Mouse (Mus musculus): Measurements from ENCODE around the gene Iqgap1.

Gene Iqgap1

DNA sequence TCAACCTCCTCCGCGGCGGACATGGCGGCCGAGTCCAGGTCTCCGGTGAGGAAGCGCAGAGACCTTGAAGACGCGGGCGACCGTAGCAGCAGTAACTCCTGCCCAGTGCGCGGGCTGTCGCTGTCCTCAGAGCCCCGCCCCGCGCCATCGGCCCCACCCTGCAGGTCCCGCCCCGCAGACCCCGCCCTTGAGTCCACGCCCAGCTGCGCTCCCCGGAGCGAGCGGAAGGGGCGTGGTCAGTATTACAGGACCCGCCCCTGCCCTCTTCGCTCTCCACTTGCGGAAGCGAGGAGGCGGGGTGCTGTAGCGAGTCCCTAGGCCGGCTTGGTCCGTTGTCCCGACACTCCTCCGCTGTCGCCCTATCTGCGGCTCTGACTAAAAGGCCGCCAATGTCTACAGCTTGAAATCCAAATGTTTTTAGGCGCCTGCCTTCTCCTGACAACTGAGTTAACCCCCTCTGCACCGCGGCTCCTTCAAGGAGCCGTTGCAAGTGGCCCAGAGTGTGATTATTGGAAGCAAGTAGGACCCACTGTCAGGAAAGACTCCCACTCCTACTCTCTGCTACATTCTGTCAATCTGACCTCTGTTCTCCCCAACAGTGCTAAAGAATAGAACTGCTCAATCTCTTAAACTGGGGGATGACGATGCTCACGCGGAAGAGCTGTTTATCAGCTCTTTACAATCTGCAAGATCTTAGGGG, 22.5 kb downstream of the Iqgap1 start:
- DNase-seq (ENCODE audit: low read depth, low spot score), result peak; percentile 91

DNA sequence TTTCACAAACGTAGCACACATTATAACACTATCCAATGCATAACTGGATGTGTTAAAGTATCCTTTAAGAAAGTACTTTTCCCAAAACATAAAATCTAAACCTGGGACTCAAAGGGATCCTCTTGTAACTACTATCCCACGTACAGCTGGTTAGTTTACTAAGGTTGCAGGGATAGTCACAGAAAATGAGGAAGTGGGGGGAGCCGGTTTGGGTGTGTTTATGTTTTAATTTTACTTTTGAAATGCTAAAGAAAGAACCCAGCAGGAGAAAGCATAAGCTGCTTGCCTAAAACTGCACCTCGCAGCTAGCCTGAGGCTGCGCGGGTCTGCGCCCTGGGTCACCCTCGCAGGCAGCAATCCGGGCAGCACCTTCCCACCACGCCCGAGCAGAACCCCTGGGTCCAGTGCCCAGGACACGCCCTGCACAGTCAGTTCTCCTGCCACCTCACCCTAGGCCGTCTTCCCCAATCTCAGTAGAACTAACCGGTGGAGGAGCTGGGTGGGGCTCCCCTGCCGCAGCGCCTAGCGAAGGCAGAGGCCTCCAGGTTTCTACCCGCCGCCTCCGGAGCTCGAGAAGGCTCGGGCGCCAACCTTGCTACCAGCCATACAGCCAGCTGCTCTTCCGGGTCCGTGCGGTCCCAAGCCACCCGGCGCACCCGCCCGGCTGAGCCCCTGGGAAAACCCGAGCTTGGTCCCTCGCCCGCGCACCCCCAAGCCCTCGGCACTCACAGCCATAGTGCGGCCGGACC, 23.2 kb downstream of the Iqgap1 start:
- no peak for DNase-seq (ENCODE audit: low read depth, low spot score)

DNA sequence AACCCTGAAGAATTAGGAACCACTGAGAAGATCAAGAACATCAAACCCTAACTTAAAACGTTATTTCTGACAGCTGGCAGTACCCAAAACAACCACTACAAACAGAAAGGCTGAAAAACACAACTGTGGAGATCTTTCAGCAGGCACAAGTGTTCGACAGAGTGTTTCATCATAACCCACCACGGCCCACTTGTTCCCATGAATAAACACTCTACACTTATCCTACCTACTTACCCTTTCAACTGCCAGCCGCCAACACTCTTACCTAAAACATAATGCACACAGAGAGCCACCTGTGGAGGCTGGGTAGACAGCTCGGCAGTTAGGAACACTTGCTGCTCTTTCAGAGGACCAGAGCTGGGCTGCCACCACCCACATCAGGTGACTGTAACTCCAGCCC, 26.5 kb downstream of the Iqgap1 start:
- DNase-seq (ENCODE audit: low read depth, low spot score), result no peak

DNA sequence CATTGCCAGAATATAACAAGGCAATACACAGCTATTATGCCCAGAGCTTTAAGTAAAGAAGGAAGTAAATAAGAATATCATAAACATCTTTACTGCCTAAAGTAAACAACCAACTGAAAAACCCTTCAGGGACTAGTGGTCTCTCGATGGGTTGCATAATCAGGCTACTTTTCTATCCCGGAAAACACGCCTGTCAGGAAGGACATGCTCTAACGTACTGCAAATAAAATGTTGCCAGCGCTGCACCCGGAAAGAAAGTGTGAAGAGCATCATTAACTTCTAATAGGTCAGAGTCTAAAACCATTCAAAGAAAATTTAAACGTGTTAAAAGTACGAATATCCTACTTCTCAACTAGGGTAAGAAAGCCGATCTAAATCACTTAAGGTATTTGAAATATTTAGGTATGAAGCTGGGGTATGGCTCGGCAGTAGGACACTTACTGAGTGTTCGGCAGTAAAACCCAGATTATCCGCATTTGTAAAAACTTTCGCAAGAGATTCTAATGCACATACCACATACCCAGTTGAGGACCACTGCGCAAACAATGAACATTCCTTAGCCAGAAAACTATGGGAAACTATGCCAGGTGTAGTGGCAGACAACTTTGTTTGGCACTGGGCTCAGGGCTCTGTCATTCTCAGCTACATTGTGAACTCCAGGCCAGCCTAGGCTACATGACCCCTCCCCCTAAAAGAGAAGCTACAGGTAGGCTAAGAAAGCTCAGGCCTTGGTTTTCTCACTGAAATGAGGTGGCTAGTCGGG, 28.8 kb downstream of the Iqgap1 start:
- no peak for DNase-seq (ENCODE audit: low read depth, low spot score)

DNA sequence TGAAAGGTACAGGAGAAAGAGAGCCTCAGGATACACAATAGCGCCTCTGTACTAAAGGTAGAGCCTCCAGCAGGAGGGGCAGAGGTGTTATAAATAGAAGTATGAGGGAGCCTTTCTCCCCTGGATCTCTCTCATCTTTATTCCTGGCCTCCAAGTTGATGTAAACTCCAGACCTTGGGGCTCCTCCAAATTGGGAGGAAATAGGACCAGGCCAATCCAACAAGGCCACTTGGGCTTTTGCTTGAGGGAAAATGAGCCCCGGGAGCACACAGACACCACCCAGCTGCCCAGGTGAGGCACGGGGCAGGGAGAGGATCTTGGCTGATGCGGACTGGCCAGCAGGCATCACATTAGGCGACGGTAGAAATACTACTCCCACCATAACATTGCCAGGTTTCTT, 29.5 kb downstream of the Iqgap1 start:
- no peak for DNase-seq (ENCODE audit: low read depth, low spot score)

DNA sequence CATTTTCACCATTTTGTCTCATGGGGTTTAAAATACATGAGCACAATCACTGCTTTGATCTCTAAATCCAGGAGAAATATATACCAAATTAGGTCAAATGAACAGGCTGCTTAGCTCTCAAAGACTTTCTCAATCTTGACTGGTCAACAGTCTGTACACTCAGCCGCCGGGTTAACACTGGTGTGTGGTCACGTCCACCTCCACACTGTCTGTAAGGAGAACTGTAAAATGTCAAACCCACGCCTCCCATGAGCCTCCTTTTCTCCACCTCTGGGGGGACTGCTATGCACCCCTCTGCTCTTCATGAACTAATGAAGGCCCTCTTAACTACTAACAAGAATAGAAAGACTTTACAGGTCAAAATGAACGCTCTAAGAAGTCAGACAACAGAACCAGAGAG, 36.2 kb downstream of the Iqgap1 start:
- no peak for DNase-seq (ENCODE audit: low read depth, low spot score)

DNA sequence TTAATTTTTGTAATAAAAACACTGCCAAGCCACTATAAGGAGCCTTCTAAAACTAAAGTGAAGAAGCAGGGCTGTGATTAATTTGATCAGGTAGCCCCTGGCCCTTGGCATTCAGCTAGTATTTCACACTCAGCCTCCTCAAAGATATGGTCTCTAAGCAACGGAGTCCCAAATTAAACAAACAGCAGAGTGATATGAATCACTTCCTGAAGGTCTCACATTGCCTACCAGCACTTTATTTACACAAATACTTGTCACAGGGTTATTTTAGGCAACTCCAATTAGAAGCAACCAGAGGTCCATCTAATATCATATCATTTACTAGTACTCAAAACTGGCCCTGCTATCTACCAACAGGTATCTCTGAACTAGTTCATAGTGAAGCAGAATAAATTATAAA, 36.7 kb downstream of the Iqgap1 start:
- DNase-seq (ENCODE audit: low read depth, low spot score), result no peak

DNA sequence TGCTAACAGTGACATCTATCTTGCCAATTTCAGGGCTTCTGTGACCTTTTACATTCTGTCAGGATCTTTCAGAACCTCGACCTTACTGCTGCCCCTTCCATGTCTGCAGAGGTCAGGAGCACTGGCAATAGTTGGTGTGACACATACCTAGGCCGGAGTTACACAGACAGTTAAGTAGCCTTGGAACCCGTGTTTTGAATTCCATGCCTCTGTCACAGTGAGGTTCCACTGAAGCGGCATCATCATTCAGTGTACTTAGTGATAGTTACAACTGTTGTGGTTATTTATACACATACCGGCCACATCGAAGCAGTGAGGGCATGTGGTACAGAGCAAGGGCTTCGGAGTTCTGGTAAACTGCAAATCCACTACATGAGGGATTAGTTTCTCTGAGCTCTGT, 37.8 kb downstream of the Iqgap1 start:
- DNase-seq (ENCODE audit: low read depth, low spot score), result no peak

DNA sequence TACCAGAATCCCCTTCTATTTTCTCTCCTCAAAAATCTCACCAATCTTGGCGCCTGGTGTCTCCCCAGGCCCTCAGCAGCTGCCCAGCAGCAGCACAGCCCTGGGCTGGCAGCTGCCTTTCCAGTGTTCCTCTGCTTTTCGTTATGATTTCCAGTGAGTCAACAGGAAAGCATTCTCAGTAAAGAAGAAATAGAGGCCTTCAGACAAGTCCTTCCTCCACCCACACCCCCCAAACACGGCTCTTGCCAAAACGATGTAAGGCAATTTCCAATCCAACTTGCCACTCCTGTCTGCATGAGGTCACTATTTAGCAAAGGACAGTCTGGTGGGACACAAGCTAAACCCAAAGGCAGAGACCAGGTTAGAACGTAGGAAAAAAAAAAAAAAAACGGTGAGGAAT, 39.0 kb downstream of the Iqgap1 start:
- DNase-seq (ENCODE audit: low read depth, low spot score), result no peak

DNA sequence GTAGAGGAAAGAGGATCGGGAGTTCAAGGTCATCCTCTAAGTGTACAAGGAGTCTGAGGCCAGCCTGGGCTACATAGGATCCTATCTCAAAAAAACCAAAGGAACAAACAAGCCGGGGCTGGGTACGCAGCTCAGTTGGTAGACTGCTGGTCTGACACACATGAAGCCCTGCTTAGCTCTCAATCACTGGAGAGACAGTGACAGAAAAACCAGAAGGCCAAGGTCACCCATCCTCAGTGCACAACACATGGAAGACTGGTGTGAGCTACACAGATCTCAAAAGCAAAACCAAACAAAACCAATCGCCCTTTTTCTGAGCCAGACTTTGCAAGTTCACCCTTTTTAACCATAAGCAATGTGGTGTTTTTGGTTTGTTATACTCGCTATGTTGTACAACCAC, 41.9 kb downstream of the Iqgap1 start:
- no peak for DNase-seq (ENCODE audit: low read depth, low spot score)

DNA sequence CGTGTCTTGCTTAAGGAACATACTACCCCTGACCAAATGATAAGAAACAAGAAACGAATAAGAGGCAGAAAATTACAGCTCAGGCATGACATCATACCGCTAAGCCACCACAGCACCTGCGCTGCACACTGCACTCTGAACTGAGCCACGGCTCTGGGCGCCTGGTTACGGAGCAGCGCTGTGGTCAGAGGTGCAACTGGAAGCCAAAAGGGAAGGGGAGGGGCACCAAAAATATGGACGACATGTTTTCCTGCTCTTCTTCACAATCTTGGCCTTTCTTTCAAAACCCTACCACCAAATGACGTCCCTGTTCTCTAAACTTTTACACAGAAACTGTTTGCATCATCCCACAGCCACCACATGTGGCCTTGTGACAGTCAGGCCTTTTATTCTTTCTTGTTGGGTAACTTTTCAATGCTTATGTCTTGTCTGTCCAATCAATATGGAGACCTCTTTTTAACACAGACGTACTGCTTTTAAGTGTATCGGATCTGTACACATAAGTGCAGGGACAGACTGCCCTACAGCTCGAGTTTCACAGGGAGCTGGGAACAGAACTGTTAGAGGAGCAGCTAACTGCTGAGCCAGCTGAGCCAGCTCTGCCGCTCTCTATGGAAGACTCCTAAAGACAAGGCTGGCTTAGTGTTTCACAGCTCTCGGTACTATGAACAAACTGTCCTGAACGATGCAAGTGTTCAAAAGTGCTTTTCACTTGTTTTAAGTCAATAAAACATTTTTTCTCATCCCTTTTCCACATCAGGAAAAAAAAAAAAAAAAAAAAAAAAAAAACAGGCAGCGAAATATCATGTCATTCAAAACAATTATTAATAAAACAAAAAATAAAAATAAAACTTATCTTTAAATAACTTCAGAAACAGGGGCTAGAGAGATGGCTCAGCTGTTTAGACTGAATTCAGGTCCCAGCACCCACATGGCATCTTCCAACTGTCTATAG, 43.3 kb downstream of the Iqgap1 start:
- no peak for DNase-seq (ENCODE audit: low read depth, low spot score)

DNA sequence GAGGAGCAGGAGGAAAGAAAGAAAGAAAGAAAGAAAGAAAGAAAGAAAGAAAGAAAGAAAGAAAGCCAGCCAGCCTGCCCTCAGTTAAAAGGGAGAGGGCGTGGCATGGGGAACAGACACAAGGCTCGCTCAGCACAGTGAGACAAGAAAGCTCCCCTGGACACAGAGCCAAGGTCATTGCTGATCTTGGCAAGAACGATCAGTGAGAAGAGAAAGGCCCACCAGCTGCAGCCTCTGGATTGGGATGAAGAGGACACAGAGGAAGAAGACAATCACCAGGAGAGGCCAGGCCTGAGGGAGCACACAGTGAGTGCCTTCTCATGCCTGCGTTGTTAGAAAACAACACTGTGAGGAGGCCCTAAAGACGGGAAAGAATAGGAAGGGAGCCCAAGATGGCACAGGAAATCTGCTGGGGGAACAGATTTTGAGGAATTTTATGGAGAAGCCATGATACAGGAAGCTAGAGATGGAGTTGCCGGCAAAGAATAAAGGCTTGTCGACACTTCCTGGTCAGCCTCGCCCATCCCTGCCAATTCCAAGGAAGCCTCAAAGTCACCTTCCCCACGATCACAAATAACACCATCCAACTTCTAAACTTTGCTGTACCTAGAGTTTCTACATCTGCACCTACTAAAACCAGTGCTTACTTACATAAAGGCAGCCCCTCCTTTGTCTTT, 44.2 kb downstream of the Iqgap1 start:
- DNase-seq (ENCODE audit: low read depth, low spot score), result no peak

DNA sequence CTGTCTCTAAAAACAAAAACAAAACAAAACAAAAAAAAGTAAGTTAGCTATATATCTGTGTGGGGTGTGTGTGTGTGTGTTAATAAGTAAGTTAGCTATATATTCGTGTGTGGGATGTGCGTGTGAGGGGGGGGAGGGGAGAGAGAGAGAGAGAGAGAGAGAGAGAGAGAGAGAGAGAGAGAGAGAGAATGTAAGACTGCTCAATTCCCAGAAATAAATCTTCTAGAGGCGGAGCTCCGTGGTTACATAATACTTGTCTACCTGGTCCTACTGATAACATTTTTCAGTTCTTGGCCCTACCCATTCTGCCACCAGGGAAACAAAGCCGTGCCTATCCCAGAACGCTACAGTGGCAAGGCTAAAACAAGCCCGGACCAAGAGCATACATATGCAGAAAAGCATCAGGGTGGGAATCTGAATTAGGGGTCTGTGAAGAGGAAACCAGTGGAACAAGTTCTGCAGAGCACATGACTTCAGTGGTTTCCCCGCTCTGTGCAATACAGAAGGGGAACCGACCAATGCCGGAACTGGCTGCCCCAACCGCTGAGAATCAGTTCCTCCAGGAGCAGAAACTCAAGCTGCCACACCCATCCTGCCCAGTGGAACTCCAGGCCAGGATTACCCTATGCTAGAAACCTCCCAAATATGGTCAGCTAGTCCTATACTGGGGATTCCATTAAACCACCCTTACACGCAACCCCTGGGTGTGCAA, 46.7 kb downstream of the Iqgap1 start:
- DNase-seq (ENCODE audit: low read depth, low spot score), result no peak

DNA sequence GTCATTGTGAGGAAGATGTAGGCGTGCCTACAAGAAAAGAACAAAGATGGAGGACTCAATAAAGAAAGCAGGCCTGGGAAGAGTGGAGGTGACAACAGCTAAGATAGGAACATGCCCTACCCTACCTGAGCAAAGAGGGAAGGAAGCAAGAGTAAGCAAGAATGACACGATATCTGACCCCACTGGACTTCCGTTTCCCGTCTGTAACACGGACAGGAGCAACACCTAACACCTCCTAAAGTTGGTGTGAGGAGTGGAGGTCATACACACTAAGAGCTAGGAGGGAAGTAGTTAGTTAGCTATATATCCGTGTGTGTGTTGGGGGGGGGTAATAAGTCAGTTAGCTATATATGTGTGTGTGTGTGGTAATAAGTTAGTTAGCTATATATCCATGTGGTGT, 47.4 kb downstream of the Iqgap1 start:
- no peak for DNase-seq (ENCODE audit: low read depth, low spot score)

DNA sequence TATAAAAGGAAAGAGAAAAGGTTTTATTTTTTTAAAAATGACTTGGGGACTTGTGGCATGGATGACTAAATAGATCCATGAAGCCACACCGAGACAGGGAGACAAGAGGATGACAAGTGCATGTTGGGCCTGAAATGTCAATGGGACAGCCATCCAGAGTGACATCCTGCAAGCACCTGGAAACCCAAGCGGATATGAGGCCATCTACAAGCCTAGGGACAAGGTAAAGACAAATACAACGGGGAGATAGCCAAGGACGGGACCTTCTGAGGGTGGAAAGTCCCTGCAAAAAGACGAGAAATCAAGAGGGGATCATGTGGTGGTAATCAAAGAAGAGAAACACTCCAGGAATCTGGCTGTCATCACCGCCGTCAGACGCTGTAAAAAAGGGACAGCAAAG, 48.6 kb downstream of the Iqgap1 start:
- no peak for DNase-seq (ENCODE audit: low read depth, low spot score)

DNA sequence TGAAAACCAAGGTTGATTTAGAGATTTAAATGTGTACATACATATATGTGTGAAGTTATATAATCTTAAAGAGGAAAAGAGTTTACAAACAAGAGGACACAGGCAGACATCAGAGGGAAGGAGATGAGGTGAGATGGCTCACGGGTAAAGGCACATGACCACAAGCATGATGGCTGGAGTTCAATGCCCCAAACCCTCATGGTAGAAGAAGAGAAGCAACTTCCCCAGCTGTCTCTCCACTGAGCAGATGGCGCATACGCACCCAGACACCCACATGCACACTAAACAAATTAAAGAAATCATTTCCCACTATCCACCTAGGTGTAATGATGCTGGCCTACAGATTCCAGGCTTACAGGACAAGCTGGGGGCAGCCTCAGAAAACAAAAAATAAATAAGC, 49.7 kb downstream of the Iqgap1 start:
- DNase-seq (ENCODE audit: low read depth, low spot score), result no peak

DNA sequence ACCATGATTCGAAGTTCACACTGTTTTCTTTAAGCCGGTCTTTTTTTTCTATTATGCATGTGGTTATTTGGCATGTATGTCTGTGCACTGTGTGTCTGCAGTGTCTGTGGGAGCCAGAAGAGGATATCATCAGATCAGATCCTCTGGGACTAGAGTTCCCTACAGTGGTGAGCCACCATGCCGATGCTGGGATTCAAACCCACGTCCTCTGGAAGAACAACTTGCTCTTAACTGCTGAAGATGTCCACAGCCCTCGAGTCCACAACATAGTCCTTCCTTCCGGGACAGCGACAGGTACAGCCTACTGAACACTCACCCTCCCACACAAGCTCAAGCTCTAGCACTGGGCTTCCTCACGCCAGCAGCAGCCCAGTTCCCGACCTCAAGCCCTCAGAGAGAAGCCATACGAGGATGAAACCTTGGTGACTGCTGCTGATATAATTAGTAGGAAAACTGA, 50.3 kb downstream of the Iqgap1 start:
- DNase-seq (ENCODE audit: low read depth, low spot score), result no peak

DNA sequence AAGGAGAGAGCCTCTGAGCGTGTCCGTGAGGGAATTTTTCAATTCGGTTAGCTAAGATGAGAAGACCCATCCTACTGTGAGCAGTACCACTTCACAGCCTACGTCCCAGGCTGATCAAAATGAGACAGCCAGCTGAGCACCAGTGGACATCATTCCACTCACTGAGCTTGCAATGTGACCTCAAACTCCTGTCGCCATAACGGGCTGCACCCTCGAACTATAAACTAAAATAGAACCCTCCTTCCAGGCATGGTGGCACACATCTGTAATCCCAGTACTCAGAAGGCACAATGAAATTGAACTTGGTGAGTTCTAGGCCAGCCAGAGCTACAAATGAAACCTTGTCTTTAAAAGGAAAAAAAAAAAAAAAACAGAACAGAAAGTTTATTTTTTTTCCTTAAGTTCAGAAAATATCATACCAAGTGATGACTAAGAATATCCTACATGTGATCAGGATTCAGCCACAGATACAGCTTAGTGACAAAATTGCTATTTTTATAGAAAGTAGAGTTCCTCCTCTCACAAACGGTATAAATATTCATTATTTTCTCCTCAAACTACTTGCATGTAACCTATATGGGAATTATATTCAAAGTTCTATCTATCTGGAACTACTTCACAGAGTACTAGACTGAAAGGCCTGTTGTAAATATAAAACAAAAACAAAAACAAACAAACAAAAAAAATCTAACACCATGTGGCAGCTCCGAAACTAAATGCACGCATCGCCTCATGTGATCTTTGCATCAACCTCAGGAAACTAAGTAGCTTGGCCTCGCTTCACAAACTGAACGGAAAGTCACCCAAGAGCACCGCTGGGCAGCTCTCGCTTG, 50.9 kb downstream of the Iqgap1 start:
- DNase-seq (ENCODE audit: low read depth, low spot score), result no peak

DNA sequence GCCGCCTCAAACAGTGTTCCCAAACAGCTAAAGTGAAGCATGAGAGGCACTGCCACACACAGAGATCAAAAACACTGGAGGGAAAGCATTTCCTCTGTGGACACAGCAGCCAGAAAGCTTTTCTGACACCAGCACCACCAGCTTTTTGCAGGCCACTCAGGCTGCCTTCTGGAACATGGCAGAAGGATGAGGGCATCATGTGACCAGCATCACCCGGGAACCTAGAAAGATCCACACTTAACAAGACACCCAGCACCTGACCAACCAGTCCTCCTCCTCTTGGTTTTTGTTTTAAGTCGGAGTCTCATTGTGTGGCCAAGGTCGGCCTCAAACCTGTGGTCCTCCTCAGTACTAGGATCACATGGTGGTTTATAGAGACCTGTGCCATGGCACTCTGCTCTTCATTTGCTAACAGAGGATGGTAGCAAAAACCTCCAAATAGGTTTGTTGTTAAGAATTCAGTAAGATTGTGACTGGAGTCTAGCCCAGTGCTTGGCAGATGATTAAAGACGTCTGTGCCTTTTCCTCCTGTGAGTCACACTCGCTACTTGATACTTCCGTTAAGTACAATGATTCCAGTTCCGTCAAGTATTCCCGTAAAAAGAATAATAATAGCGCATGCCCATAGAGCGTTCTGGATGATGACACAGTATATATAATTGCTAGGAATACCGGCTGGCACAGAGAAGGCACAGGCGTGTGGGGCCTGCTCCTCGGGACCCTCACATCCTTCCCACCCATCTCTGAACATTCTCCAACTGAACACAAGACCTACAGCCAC, 51.8 kb downstream of the Iqgap1 start:
- no peak for DNase-seq (ENCODE audit: low read depth, low spot score)
